Mouse (Mus musculus) ES-CJ7 (cell line): Measurements from ENCODE around the gene Klf3.

Experiments
- DNase-seq: peaks from one replicate; pipeline ENCODE4 v3.0.0; 2011; ENCODE audit warnings: low read depth, low spot score

Klf3 gene

GRCm38 (mm10) chr5:64809864-64810263 lies 6.7 kb downstream of the Klf3 start:
- peak; percentile 59 for DNase-seq

- peak; percentile 97 for DNase-seq
These were observed 7.8 kb downstream of the Klf3 start for GRCm38 (mm10) chr5:64810860-64811499.

- DNase-seq, result peak; percentile 90
These were observed 8.4 kb downstream of the Klf3 start for GRCm38 (mm10) chr5:64811500-64812123.

GRCm38 (mm10) chr5:64812124-64812982 lies 9.2 kb downstream of the Klf3 start:
- peak; percentile 88 for DNase-seq

- DNase-seq, result no peak
These were observed 9.8 kb downstream of the Klf3 start for GRCm38 (mm10) chr5:64812983-64813304.

GRCm38 (mm10) chr5:64813361-64813760 lies 10.2 kb downstream of the Klf3 start:
- DNase-seq, result peak; percentile 96

GRCm38 (mm10) chr5:64814416-64814815 lies 11.2 kb downstream of the Klf3 start:
- DNase-seq, result no peak

GRCm38 (mm10) chr5:64815631-64816030 lies 12.4 kb downstream of the Klf3 start:
- DNase-seq, result no peak

GRCm38 (mm10) chr5:64816290-64816973 lies 13.2 kb downstream of the Klf3 start:
- no peak for DNase-seq

- no peak for DNase-seq
These were observed 13.7 kb downstream of the Klf3 start for GRCm38 (mm10) chr5:64816974-64817296.

GRCm38 (mm10) chr5:64819390-64819789 lies 16.2 kb downstream of the Klf3 start:
- peak; percentile 61 for DNase-seq

GRCm38 (mm10) chr5:64820138-64820537 lies 16.9 kb downstream of the Klf3 start:
- no peak for DNase-seq

GRCm38 (mm10) chr5:64821294-64821693 lies 18.1 kb downstream of the Klf3 start:
- no peak for DNase-seq

GRCm38 (mm10) chr5:64821964-64822363 lies 18.8 kb downstream of the Klf3 start:
- DNase-seq, result no peak

- no peak for DNase-seq
These were observed 20.2 kb downstream of the Klf3 start for GRCm38 (mm10) chr5:64823431-64823830.

GRCm38 (mm10) chr5:64824765-64825164 lies 21.6 kb downstream of the Klf3 start:
- no peak for DNase-seq

- DNase-seq, result no peak
These were observed 22.3 kb downstream of the Klf3 start for GRCm38 (mm10) chr5:64825496-64825895.

GRCm38 (mm10) chr5:64827151-64827550 lies 24.0 kb downstream of the Klf3 start:
- DNase-seq, result no peak

GRCm38 (mm10) chr5:64828314-64828713 lies 25.1 kb downstream of the Klf3 start:
- DNase-seq, result no peak

- no peak for DNase-seq
These were observed 26.4 kb downstream of the Klf3 start for GRCm38 (mm10) chr5:64829606-64830005.

GRCm38 (mm10) chr5:64830773-64831172 lies 27.6 kb downstream of the Klf3 start:
- no peak for DNase-seq

GRCm38 (mm10) chr5:64833410-64833809 lies 30.2 kb downstream of the Klf3 start:
- DNase-seq, result no peak
